Mouse (Mus musculus): Measurements from ENCODE around the gene Pycr1.
"Not testable (repeated sequence)": the region's sequence is repeated elsewhere in the genome, so short reads cannot be mapped to it uniquely, and the experiment has no call there.

The Pycr1 gene

GRCm38 (mm10) chr11:120643601-120643987 lies at the start of gene Pycr1:
TSS of gene Pycr1 (minus strand) at chr11:120643769.
- DNase-seq (ENCODE audit: low spot score) = peak; percentile 88

DNA sequence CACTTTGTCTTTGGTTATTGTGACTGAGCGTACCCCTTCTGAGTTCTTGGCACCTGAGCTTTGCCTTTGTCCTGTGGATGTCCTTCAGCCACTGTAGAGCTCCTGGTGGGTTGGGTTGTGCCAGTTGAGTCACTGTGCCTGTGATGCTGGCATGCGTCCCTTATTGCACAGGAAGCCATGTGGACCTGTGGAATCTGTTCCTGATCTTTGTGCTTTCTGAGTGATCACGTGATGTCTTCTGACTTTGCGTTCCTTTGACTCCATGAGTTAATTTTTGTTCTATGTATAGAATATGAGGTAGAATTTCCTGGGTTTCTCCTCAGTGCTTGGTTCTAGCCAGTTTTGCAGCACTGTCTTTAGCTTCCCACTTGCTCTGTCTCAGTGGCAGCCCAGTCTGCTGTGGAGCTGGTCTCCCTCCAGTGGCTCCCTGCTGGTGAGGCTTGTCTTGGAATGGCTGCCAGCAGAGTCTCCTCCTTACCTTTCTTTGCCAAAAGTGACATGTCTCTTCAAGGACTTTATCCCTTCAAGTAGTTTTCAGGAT lies 49.0 kb upstream of the Pycr1 start:
- DNase-seq (ENCODE audit: low spot score) = no peak

GRCm38 (mm10) chr11:120689365-120689764 lies 45.8 kb upstream of the Pycr1 start:
- no peak for DNase-seq (ENCODE audit: low spot score)

DNA sequence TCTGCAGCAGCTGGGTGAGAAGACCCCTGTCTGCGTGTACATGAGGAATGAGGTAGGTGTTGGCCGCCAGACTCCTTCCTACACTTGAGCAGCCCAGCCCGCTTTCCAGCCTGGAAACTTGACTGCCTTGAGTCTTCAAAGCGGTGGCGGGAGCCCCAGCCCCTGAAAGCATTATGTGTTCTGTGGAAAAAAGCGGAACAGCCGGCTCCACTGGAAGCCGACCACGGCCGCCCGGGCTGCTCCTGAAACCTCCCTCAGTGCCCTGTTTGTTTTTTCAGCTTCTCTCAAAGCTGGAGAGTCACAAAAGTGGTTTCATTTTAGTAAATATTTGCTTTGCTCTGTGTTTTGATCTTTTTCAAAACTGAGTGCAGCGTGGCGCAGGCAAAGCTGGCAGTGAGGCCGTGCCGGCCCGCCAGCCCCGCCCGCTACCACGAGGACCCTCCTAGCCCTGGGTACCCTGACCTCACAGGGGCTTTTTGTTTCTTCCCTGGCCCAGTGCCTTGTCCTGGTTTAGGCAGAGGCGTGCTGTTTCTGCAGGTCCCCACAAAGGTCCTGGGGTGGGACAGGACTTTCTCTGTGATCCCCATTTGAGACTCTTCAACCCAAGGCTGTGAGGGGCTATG lies 43.2 kb upstream of the Pycr1 start:
- no peak for DNase-seq (ENCODE audit: low spot score)

DNA sequence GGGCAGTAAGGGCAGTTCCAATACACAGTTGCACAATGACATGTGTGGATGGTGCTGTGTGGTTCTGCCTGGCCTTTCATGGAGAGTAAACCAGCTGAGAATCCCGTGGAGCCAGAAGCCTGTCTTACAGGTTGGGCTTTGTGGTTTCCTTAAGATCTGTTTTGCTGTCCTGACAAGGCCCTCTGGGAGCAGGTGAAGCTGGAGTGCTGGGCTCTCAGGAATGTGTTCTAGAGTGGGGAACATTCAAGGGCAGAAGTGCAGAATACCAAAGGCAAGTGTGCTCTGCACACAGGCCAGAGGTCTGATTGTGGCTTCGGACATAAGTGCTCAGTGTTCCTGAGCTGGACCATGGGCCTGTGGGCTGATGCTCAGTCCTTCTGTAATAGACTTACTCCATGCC lies 41.1 kb upstream of the Pycr1 start:
- DNase-seq (ENCODE audit: low spot score) = no peak

DNA sequence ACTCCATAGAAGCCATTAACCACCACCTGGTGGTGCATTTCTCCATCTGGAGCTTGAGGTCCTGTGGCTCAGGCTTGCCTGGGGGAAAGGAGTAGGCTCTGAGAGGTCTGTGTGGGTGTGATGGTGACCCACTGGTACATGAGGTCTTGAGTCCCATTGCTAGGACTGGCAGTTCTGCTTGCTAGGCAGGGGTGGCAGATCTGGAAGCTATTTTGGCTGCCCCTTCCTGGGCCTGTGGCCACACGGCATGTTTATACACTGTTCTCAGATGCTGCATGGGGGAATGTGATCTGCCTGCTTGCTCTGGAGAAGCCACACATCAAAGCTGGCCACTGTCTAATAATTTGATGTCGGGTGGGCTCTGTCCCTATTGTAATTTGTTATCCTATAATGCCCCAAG lies 40.5 kb upstream of the Pycr1 start:
- no peak for DNase-seq (ENCODE audit: low spot score)

DNA sequence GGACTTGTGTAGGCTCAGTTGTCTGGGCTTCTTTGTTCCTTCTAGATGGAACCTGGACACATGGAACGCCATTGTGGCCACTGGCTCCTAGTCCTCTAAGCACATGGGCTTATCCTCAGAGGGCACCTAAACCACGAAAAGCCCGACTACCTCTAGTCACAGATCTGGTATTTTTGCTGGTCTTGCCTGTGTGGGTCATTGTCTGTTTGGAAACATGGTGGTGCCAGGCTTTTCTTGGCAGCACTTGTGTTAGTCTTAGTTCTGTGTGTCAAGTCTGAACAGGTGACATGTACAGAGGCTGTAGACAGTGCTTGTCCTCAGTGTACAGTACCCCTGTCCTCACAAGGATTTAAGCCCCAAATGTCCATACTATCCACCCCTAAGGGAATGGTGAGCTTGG lies 40.0 kb upstream of the Pycr1 start:
- DNase-seq (ENCODE audit: low spot score) = no peak

GRCm38 (mm10) chr11:120682683-120683082 lies 39.1 kb upstream of the Pycr1 start:
- DNase-seq (ENCODE audit: low spot score) = no peak

DNA sequence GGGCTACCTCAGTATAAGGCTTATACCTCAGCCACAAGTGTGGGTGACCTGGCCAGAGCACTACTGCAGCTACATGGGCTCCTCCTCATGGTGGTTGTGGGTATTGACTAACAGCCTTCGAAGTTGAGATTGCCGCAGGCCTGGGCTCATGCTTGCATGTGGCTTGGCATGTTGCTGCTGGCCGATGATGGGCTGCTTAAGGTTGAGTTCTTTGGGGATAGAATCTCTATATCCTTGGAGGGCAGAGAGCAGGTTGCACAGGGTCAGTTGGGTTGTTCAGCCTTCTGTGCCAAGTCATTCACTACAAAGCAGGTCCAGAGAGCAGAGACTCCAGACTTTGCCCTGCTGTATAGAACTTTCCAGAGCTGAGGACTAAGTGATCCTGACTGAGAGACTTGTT lies 36.3 kb upstream of the Pycr1 start:
- DNase-seq (ENCODE audit: low spot score) = no peak

- no peak for DNase-seq (ENCODE audit: low spot score)
Observed at GRCm38 (mm10) chr11:120676951-120677350, 33.4 kb upstream of the Pycr1 start.

- DNase-seq (ENCODE audit: low spot score) = not testable (repeated sequence)
Observed at GRCm38 (mm10) chr11:120675875-120676274, 32.3 kb upstream of the Pycr1 start.

DNA sequence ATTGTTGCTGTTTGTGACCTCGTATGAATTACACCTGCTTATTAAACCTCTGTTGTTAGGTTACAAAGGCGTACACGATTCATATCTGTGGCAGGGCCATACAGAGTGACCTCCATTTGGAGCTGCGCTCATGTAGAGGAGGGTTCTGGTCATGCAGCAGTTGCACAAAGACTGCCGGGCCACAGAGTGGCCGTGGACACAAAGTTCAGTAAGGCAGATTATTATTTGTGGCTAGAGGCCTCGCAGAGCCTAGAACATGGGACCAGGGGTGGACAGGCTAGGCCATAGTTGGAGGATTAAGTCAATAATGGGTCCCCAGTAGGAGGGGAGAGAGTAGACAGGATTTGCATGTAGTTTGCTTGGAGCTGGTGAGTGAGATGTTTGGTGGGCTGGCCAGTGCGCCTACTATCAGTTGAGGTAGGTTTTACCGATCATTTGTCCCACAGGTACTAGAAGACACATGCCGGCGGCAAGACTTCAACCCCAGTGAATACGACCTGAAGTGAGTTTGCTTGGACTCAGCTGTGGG lies 30.1 kb upstream of the Pycr1 start:
- no peak for DNase-seq (ENCODE audit: low spot score)

- peak; percentile 90 for DNase-seq (ENCODE audit: low spot score)
Observed at GRCm38 (mm10) chr11:120672687-120673593, 29.4 kb upstream of the Pycr1 start, which contains the start of gene Aspscr1. TSS of gene Aspscr1 (plus strand) at chr11:120672973.

DNA sequence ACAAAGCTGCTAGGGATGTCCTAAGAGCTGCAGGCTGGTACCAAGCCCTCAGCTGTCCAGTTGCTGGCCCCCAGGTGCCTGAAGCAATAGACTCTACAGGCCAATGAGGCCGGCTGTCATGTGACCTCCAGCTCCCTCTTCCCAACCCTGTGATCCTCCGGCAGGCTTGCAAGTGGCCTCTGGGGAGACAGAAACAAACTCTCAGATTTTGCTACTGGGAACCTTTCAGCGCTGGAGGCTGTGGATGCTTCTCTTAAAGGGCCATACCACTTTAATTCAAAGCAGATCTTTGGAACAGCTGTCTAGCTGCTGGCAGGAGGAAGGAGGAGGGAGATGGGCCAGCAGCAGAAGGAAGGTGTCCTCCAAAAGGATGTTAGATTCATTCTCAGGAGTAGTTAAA lies 23.0 kb upstream of the Pycr1 start:
- no peak for DNase-seq (ENCODE audit: low spot score)

GRCm38 (mm10) chr11:120665406-120665805 lies 21.8 kb upstream of the Pycr1 start:
- no peak for DNase-seq (ENCODE audit: low spot score)

DNA sequence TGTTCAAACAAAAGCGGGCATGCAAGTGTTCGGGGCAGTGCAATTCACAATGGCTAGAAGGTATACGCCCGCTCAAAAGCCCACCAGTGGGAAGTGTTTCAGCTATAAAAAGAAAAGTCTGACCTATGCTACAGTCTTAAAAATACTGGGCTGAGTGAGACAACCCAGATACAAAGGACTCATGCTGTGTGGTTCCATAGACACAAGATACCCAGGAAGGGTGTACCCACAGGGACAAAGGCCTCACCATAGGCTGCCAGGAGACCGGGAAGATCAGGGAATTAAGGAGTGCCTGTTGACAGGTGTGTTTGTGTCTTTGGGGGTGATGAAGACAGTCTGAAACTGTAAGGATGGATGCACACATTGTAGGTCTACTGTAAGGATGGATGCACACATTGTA lies 20.1 kb upstream of the Pycr1 start:
- DNase-seq (ENCODE audit: low spot score) = no peak

GRCm38 (mm10) chr11:120662759-120663158 lies 19.2 kb upstream of the Pycr1 start:
- DNase-seq (ENCODE audit: low spot score) = no peak

DNA sequence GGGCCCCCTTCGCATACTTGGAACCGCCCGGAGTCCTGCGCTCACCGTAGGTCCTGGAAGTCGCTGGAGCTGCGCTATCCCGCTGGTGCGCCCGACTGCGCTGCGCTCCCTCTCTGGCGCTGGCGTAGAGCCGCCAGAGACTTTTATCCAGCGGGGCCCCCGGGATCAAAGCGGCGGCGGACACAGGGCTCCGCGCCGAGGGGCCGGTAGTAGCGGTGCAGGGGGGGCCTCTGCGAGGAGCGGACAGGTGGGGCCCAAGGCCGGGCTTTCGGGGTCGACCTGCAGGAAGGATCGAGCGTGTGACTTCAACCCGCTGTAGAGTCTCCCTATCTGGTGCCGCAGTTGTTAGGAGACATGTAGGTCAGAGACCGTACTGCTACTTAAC lies 17.5 kb upstream of the Pycr1 start, which contains the start of gene Notum:
Notum (minus strand) TSS at position 100 of the 385 bp plus-strand sequence.
- DNase-seq (ENCODE audit: low spot score) = no peak

DNA sequence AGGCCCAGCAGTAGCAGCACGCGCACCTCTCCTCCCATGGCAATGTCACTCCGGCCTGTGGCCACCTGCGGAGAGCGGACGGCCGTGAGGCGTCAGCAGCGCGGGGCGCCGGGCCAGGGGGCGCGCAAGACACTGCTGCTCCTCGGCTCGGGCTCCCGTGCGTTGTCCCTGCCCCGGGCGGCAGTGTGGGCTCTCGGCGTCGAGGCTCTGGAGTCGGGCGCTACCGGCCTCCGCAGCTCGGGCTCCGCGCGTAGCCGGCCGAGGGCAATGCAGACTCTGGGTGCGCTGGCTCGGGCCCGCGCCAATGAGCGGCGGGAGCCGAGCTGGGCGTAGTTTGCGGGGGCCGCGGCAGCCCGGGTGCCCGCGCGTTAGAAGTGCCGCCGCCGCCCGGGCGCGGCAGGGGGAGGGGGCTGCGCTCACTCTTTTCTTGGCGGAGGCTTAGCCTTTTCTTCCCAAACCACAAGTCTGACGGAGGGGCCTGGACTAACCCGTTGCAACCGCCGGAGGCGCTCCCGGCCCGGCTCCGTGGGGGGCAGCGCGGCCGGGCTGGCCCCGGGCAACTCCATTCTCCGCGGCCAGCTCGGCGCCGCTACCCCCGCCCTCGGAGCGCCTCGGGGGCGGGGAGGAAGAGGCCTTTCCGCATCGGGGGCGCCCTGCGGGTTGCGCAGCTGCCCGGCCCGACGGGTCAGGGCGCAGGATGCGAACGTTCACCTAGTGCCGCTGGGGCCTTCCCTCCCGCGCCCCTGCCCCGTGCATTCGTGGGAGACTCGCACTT lies 16.9 kb upstream of the Pycr1 start:
- peak; percentile 34 for DNase-seq (ENCODE audit: low spot score)

- no peak for DNase-seq (ENCODE audit: low spot score)
Observed at GRCm38 (mm10) chr11:120659509-120660300, 16.1 kb upstream of the Pycr1 start.

- DNase-seq (ENCODE audit: low spot score) = peak; percentile 80
Observed at GRCm38 (mm10) chr11:120658876-120659410, 15.4 kb upstream of the Pycr1 start.

Measured in ovary, postnatal 14 days (tissue).